In genomic region chr13:107959891-107960290, GRCm38 (mm10) we compare ENCODE assay signal across 33 mouse cellular contexts.
"Had no signal": no experiment of that assay in that cellular context is flagged by ENCODE, and none has a peak within 500 bp of the region (broad histone marks: within the 10 kb centered on the region; RNA-seq: fewer than 3 reads in every experiment).

No protein-coding gene starts in this region.

- H3K4me3 ChIP-seq: heart, embryonic 10.5 days; heart, embryonic 12.5 days; heart, embryonic 13.5 days; heart, embryonic 15.5 days; hindbrain, embryonic 10.5 days; hindbrain, embryonic 12.5 days; hindbrain, embryonic 13.5 days; hindbrain, embryonic 15.5 days; intestine, embryonic 15.5 days; kidney, embryonic 15.5 days; layer of hippocampus, adult 2 months had no signal

- H3K27ac ChIP-seq: heart, embryonic 10.5 days; heart, embryonic 13.5 days; heart, embryonic 15.5 days; hindbrain, embryonic 10.5 days; hindbrain, embryonic 12.5 days; hindbrain, embryonic 13.5 days; hindbrain, embryonic 14.5 days; hindbrain, embryonic 15.5 days; hindbrain, postnatal 0 days; intestine, embryonic 15.5 days; kidney, embryonic 15.5 days; kidney, postnatal 0 days; layer of hippocampus, adult 2 months had no signal

- H3K9ac ChIP-seq: heart, embryonic 12.5 days; heart, embryonic 13.5 days; heart, embryonic 15.5 days; hindbrain, embryonic 12.5 days; hindbrain, embryonic 13.5 days; hindbrain, embryonic 14.5 days; hindbrain, embryonic 15.5 days; intestine, embryonic 15.5 days; kidney, embryonic 15.5 days had no signal

- H3K4me2 ChIP-seq: heart, embryonic 11.5 days; heart, embryonic 12.5 days; heart, embryonic 13.5 days; heart, embryonic 15.5 days; hindbrain, embryonic 12.5 days; hindbrain, embryonic 13.5 days; hindbrain, embryonic 14.5 days; hindbrain, embryonic 15.5 days; intestine, embryonic 15.5 days; kidney, embryonic 15.5 days had no signal

- H3K9me3 ChIP-seq: heart, embryonic 10.5 days; heart, embryonic 12.5 days; heart, embryonic 13.5 days; heart, embryonic 15.5 days; hindbrain, embryonic 10.5 days; hindbrain, embryonic 12.5 days; hindbrain, embryonic 13.5 days; hindbrain, embryonic 15.5 days; intestine, embryonic 15.5 days; kidney, embryonic 15.5 days had no signal

- H3K27me3 ChIP-seq: heart, embryonic 12.5 days; heart, embryonic 13.5 days; heart, embryonic 15.5 days; hindbrain, embryonic 12.5 days; hindbrain, embryonic 13.5 days; hindbrain, embryonic 15.5 days; intestine, embryonic 15.5 days; kidney, embryonic 15.5 days had no signal

- H3K36me3 ChIP-seq: heart, embryonic 10.5 days; heart, embryonic 12.5 days; heart, embryonic 13.5 days; heart, embryonic 15.5 days; hindbrain, embryonic 10.5 days; hindbrain, embryonic 12.5 days; hindbrain, embryonic 13.5 days; hindbrain, embryonic 15.5 days; intestine, embryonic 15.5 days; kidney, embryonic 15.5 days had no signal

- ATAC-seq: hindbrain, embryonic 16.5 days; hindbrain, postnatal 0 days; inflammation-experienced regulatory T-cells, adult 6 months; intestine, embryonic 15.5 days; intestine, embryonic 16.5 days; intestine, postnatal 0 days had no signal

- DNase-seq: heart, postnatal 10 days; heart, postnatal 14 days; heart, postnatal 36 days; heart, postnatal 4 days; kidney, adult 11 months; kidney, adult 18-20 months; kidney, adult 8-10 months; kidney, postnatal 10 days; kidney, postnatal 14 days; kidney, postnatal 25 days; kidney, postnatal 36 days; kidney, postnatal 4 days; layer of hippocampus, adult 9-11 months; layer of hippocampus, postnatal 36 days had no signal
